Mouse (Mus musculus) thymus, postnatal 25 days (tissue): ENCODE results near the gene Jag2.

Experiments
- DNase-seq: peaks from one replicate; pipeline ENCODE4 v3.0.0; 2022

Jag2 gene

DNA sequence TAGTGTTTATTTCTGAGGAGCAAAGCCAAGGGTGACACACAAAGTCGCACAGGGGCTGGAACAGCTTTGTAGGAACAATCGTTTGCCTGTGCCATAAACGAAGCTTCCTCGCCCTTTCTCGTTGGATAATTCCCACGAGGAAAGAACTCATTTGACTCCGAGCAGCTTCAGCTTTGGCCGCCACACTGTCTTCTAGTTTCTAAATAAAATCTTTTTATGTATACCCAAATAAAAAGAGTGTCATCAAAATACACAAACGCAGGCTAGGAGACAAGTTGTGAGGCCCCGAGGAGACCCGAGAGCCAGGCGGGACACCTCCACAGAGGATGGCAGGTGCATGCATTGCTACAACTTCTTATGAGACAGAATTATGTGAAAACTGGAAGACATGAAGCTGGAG, 31.2 kb downstream of the Jag2 start:
- no peak for DNase-seq

DNA sequence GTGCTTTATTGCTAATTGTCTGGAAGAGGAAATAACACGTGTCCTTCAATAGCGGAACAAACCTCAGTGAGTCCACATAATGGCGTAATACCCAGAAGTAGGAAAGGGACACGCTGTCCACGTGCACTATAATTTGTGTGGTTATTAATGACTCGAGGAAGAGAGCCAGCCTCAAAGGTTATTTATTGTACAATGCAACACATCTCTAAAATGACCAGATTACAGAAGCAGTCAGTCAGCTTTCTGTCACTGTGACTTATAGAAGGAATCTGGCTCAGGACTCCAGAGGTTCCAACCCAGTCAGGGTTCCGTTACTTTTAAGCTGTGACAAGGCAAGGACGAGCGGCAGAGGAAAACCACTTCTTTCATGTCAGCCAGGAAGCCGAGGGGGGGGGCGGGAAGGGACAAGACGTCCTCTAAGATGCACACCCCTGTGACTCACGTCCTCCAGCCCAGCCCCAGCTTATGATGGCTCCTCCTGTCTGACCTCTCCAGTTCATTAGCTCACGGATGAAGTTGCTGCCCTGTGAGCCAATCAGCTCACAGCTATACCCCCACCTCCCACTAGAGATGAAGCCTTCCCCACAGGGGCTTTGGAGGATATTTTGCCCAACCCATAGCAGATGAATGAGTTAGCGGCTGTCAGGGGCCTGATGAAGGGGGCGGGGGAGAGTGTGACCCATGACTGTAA, 31.9 kb downstream of the Jag2 start:
- no peak for DNase-seq

DNA sequence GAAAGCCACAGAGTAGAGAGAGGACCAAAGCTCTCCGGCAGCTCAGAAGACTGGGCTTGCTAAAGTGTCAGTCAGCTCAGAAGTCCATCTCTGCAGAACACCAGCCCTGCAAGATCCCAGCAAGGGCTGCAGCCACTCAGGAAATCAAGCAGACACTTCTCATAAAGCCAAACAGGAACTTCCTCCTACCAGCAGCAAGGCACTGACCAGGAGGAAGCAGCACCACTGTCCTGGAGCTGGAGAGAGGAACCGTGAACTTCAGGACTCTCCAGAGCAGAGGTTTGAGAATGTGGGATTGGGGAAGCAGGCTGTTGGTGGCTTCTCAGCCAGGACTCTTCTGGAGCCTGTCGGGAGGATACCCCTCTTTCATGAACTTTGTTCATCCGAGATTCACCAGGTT, 34.6 kb downstream of the Jag2 start:
- no peak for DNase-seq

DNA sequence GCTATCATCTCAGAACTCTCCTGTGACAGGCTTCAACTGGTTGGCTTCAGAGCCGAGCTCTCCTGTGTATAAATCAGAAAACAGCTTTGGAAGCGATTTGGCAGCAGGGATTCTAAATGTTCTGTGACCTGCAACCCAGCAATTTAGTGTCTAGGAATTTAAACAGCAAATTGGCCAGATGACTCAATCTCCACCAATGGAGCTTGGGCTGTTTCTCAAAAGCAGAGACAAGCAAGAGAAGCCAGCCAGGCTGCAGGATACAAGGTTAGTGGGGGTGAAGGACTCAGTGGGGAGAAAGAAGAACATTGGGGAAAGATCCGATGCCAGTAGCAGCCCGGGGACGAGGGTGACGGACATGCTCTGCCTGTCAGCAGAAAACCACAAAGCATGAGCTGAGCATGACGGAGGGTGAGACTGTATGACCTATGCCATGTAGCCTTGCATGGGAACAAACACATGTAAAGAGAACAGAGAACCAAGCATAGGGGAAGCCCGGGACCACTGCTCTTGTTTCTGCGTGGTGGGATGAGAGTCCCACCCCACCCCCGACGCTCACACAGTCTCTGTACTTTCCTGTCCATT, 35.2 kb downstream of the Jag2 start:
- no peak for DNase-seq

- DNase-seq = no peak
Measured at GRCm38 (mm10) chr12:112885465-112885864, 44.1 kb downstream of the Jag2 start.

GRCm38 (mm10) chr12:112881301-112881815, 48.2 kb downstream of the Jag2 start:
- DNase-seq = no peak

GRCm38 (mm10) chr12:112880661-112881060, 48.9 kb downstream of the Jag2 start:
- no peak for DNase-seq

GRCm38 (mm10) chr12:112879731-112880130, 49.8 kb downstream of the Jag2 start:
- peak; percentile 58 for DNase-seq

DNA sequence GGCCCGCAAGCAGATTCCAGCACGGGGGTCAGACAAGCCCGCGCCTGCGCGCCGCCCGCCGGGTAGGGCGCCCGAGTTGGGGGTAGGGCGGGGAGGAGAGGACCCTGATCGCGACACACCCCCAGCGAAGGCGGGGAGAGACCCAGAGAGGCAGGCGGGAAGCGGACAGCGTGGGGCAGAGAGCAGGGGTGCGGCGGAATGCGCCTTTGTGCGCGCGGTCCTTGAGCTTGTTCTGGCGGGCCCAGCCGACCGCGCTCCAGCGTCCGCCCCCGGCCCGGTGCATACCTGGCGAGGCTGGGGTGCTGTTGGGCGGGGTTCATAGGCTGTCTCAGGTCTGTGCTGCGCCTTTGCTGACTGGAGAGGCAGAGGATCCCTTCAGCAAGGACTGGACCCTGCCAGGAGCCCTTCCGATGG, 52.0 kb downstream of the Jag2 start:
- DNase-seq = peak; percentile 50

- DNase-seq = no peak
Measured at GRCm38 (mm10) chr12:112877073-112877576, 52.5 kb downstream of the Jag2 start.

- DNase-seq = peak; percentile 60
Measured at GRCm38 (mm10) chr12:112876332-112877072, 53.1 kb downstream of the Jag2 start.

DNA sequence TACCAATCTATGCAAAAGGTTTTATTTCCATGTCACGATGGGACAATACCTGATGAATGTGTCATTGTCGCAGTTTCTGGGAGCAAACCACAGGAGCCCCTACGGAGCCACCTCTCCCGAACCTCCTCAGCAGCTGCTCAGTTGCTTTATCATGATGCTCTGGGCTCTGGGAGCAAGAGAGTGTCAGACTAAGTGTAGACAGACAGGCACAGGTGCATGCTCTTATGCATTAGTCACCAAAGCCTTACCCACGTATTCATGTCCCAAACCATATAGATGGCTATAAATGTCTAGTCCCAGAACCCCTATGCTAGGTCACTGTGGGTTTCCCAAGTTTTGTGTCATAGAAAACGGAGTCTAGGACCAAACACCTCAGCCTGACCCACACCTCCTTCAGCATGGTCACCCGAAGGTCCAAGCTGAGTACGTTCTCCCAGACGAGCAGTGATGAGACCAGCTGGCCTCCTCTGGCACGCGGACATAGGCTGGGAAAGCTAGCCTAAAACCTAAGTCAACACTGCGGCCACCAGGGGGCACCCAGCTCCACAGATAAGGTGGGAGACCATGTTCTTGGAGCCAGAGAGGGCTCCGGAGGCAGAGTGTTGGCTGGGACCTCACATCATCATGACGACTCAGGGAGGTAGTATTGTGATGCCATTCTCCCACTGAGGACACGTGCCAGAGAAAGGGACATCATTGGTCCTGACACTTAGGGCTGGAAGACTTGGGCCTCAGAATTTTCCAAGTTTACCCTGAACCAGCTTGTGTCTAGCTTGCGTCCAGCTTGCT, 54.2 kb downstream of the Jag2 start:
- DNase-seq = peak; percentile 90

GRCm38 (mm10) chr12:112874199-112874598, 55.4 kb downstream of the Jag2 start:
- no peak for DNase-seq

- DNase-seq = peak; percentile 84
Measured at GRCm38 (mm10) chr12:112873452-112874190, 56.0 kb downstream of the Jag2 start.

DNA sequence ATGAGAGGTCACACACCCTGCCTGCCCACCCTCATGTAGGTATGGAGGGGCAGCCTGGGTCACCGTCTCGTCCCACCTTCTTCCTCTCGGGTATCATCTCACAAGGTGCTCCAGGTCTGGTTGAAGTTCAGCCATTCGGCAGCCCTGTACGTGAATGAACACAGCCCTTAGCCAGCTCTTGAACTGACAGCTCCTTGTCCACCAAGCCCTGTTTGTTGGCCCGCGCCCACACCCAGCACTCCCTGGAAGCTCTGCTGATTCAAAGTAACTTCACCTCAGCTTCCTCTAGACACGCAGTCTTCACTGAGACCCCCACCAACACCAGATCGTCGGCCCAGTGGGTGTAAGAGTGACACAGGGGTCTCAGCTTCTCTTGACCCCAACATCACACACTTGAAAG, 56.6 kb downstream of the Jag2 start:
- DNase-seq = no peak

GRCm38 (mm10) chr12:112871272-112871671, 58.3 kb downstream of the Jag2 start:
- no peak for DNase-seq

GRCm38 (mm10) chr12:112870775-112871174, 58.8 kb downstream of the Jag2 start:
- peak; percentile 71 for DNase-seq

DNA sequence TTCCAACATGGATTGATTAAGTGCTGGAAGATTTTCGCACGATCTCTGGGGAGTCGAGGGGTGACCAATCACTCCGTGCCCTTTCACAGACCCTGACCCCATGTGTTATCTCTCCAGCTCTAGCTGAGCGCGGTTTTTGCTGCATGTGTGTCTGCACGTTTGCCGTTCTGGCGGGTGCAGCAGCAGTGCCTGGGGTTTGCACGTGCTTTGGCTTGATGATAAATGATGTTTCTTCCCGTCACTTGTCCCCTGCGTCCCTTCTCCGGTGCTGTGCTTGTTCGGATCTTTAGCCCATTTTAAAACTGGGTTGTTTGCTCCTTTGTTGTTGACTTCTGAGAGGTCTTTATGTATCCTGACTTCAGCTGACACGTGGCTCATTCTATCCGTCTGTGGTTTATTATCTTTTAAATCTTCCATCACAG, 59.8 kb downstream of the Jag2 start:
- DNase-seq = peak; percentile 64

GRCm38 (mm10) chr12:112868178-112869087, 61.1 kb downstream of the Jag2 start, which contains the start of gene Gpr132:
Gene Gpr132, minus strand, starts transcription at chr12:112868228.
- peak; percentile 71 for DNase-seq

- no peak for DNase-seq
Measured at GRCm38 (mm10) chr12:112867106-112867674, 62.4 kb downstream of the Jag2 start.
